Comparison of ENCODE assay signal across 8 mouse cellular contexts in the genomic region with DNA sequence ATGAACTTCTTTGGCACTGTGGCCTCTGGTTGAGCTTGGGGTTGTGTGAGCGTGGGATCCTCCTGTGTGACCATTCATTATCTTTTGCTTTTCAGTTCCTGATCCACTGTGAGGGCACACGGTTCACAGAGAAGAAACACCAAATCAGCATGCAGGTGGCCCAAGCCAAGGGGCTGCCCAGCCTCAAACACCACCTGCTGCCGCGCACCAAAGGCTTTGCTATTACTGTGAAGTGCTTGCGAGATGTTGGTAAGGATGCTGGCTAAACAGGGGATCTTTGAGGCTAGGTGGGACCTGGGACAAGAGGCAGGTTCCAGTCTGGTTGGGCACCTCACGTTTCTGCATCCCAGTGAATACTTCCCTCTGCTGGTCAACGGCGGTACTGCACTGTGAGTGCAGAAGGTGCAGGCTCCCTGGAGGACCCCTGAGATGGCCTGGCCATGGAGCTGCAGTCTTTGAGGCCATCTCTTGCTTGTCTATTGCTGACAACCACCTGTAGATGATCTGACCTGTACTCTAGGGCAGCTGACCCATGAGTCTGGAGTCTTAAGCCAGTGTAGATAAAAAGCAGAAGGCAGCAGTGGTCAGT.
A peak's percentile ranks its signal among the peaks of the same experiment; 100 is the strongest.
DNase-seq lines count a peak whose midpoint lies in the region; ATAC-seq and TF ChIP-seq lines count a peak whose summit lies in the region.

No protein-coding gene starts in this region.

- H3K4me1 ChIP-seq in CH12.LX (ENCODE audit: control insufficient read depth in 1 of 2, insufficient read depth in 2 of 2): peaks cover 40 to 62% of the 10 kb centered on the region in 2 experiments
- peaks cover 32% of the 10 kb centered on the region for H3K4me1 ChIP-seq in embryonic facial prominence, embryonic 15.5 days
- peaks cover 13% of the 10 kb centered on the region for H3K4me1 ChIP-seq in heart, embryonic 15.5 days (replicated peaks)
- peaks cover 34% of the 10 kb centered on the region for H3K4me1 ChIP-seq in liver, postnatal 0 days (ENCODE audit: insufficient read depth)
- peaks cover 13% of the 10 kb centered on the region for H3K4me1 ChIP-seq in thymus, adult 2 months (replicated peaks; ENCODE audit: control insufficient read depth, insufficient read depth, low read length)

- TF ChIP-seq POLR2A in CH12.LX (IDR thresholded peaks at IDR 0.05; ENCODE audit: low read depth, low read length): no peak; the same call in 1 of the 2 replicates
- no peak for TF ChIP-seq POLR2A in thymus, adult 2 months (IDR thresholded peaks at IDR 0.05; ENCODE audit: control insufficient read depth, extremely low read depth, insufficient read depth, low read length, poor library complexity)

- in situ Hi-C loops in CH12.LX (cut with MboI; ENCODE audit: low pct_ligation_motif_present, low pct_unique_long_range_greater_than_20kb, low sequenced_read_pairs): loop anchor here (5.0 kb wide), 2 partner anchors 113 to 173 kb away; no protein-coding TSS in a partner anchor

- H3K9me3 ChIP-seq in CH12.LX (replicated peaks; ENCODE audit: low read length): no peaks in the 10 kb centered on the region
- H3K9me3 ChIP-seq in embryonic facial prominence, embryonic 15.5 days (replicated peaks): no peaks in the 10 kb centered on the region
- no peaks in the 10 kb centered on the region for H3K9me3 ChIP-seq in heart, embryonic 15.5 days (replicated peaks)
- no peaks in the 10 kb centered on the region for H3K9me3 ChIP-seq in liver, postnatal 0 days (ENCODE audit: low read length)

- peaks cover 61 to 84% of the 10 kb centered on the region in 2 experiments for H3K36me3 ChIP-seq in CH12.LX (replicated peaks in 1 of 2; ENCODE audit: control insufficient read depth in 1 of 2, insufficient read depth in 1 of 2, low read length in 1 of 2)
- peaks cover 26% of the 10 kb centered on the region for H3K36me3 ChIP-seq in embryonic facial prominence, embryonic 15.5 days
- no peaks in the 10 kb centered on the region for H3K36me3 ChIP-seq in heart, embryonic 15.5 days
- peaks cover 14% of the 10 kb centered on the region for H3K36me3 ChIP-seq in liver, postnatal 0 days (replicated peaks; ENCODE audit: insufficient read depth, low read length)
- no peaks in the 10 kb centered on the region for H3K36me3 ChIP-seq in thymus, adult 2 months (ENCODE audit: control insufficient read depth, insufficient read depth, low read length)

- H3K4me3 ChIP-seq in CH12.LX (replicated peaks in 1 of 3; ENCODE audit: low read depth in 2 of 3, low read length in 2 of 3, poor library complexity in 1 of 3): peak overlapping the region in 1 of 3 experiments; percentile 7
- H3K4me3 ChIP-seq in embryonic facial prominence, embryonic 15.5 days (replicated peaks): no peak overlapping the region
- no peak overlapping the region for H3K4me3 ChIP-seq in heart, embryonic 15.5 days
- no peak overlapping the region for H3K4me3 ChIP-seq in liver, postnatal 0 days (ENCODE audit: low read depth, low read length)
- no peak overlapping the region for H3K4me3 ChIP-seq in thymus, adult 2 months (ENCODE audit: control insufficient read depth, insufficient read depth, low read length)

- WGBS in embryonic facial prominence, embryonic 15.5 days: 37% methylated on average over 8 of the region's 8 CpGs
- 29% methylated on average over 8 of the region's 8 CpGs for WGBS in heart, embryonic 15.5 days
- 29% methylated on average over 8 of the region's 8 CpGs for WGBS in liver, postnatal 0 days (ENCODE audit: insufficient replicate concordance)
- WGBS in thymus, adult 2 months: 38% methylated on average over 8 of the region's 8 CpGs

- TF ChIP-seq CTCF in CH12.LX (conservative IDR thresholded peaks at IDR 0.05 in 1 of 2, IDR thresholded peaks at IDR 0.05 in 1 of 2; ENCODE audit: low read depth in 2 of 2, low read length in 2 of 2): peak; percentile 92 to 97
- peak; percentile 100 for TF ChIP-seq CTCF in liver, postnatal 0 days (IDR thresholded peaks at IDR 0.05; ENCODE audit: low read depth)
- peak; percentile 97 for TF ChIP-seq CTCF in thymus, adult 2 months (IDR thresholded peaks at IDR 0.05; ENCODE audit: borderline replicate concordance, control insufficient read depth, extremely low read depth, insufficient read depth, low read length, poor library complexity)

- peak; percentile 62 for TF ChIP-seq EP300 in CH12.LX (IDR thresholded peaks at IDR 0.05; ENCODE audit: low read length)
- no peak for TF ChIP-seq EP300 in liver, postnatal 0 days (IDR thresholded peaks at IDR 0.05; ENCODE audit: low read depth)

- dilution Hi-C loops in CH12.LX (cut with MboI; ENCODE audit: extremely low pct_ligation_motif_present, extremely low pct_unique_long_range_greater_than_20kb, low sequenced_read_pairs): no loop called here

- H3K27me3 ChIP-seq in CH12.LX (replicated peaks): no peaks in the 10 kb centered on the region
- H3K27me3 ChIP-seq in embryonic facial prominence, embryonic 15.5 days: no peaks in the 10 kb centered on the region
- no peaks in the 10 kb centered on the region for H3K27me3 ChIP-seq in heart, embryonic 15.5 days
- H3K27me3 ChIP-seq in liver, postnatal 0 days (ENCODE audit: insufficient read depth, low read length): no peaks in the 10 kb centered on the region
- no peaks in the 10 kb centered on the region for H3K27me3 ChIP-seq in thymus, adult 2 months (ENCODE audit: control insufficient read depth, insufficient read depth, low read length)

- ATAC-seq in embryonic facial prominence, embryonic 15.5 days (ENCODE audit: insufficient number of reproducible peaks, low FRiP score, low TSS enrichment, low read depth): peak; percentile 30; the same call in 1 of the 2 replicates
- 0 out of 2 replicates have a peak, but pooled peaks have one; percentile 53 for ATAC-seq in heart, embryonic 15.5 days (replicated peaks; ENCODE audit: insufficient number of reproducible peaks, insufficient read depth, low FRiP score, low read depth)
- peak; percentile 40; the same call in 1 of the 2 replicates for ATAC-seq in liver, postnatal 0 days

- H3K27ac ChIP-seq in CH12.LX (ENCODE audit: insufficient read depth, low read depth): peak overlapping the region; percentile 70
- H3K27ac ChIP-seq in embryonic facial prominence, embryonic 15.5 days (replicated peaks): no peak overlapping the region
- no peak overlapping the region for H3K27ac ChIP-seq in heart, embryonic 15.5 days
- peak overlapping the region; percentile 99; the same call in 1 of the 2 replicates for H3K27ac ChIP-seq in liver, postnatal 0 days (ENCODE audit: low read depth)
- no peak overlapping the region for H3K27ac ChIP-seq in thymus, adult 2 months (ENCODE audit: control insufficient read depth, insufficient read depth, low read length)

- peak; percentile 96 for TF ChIP-seq RAD21 in CH12.LX (IDR thresholded peaks at IDR 0.05; ENCODE audit: low read depth, low read length)

- DNase-seq in CH12.LX (ENCODE audit: extremely low read depth): peak; percentile 86
- DNase-seq in adrenal gland, postnatal 4 days (ENCODE audit: low spot score in 2 of 2): peak; percentile 70 to 80
- peak; percentile 94 to 96 for DNase-seq in kidney, postnatal 4 days
- DNase-seq in liver, postnatal 0 days: peak; percentile 92
- DNase-seq in ovary, adult 18-20 months (ENCODE audit: low spot score): peak; percentile 36
- peak; percentile 91 for DNase-seq in thymus, adult 2 months

- H3K79me2 ChIP-seq in CH12.LX (replicated peaks; ENCODE audit: control insufficient read depth, extremely low read depth, insufficient read depth, poor library complexity, severe bottlenecking): peaks cover 2% of the 10 kb centered on the region

- no peak overlapping the region for H3K4me2 ChIP-seq in CH12.LX (ENCODE audit: insufficient read depth, low read depth, poor library complexity, severe bottlenecking)
- no peak overlapping the region for H3K4me2 ChIP-seq in embryonic facial prominence, embryonic 15.5 days (replicated peaks)
- H3K4me2 ChIP-seq in heart, embryonic 15.5 days: no peak overlapping the region
- no peak overlapping the region for H3K4me2 ChIP-seq in liver, postnatal 0 days (ENCODE audit: low read depth, low read length)

- no peak overlapping the region for H3K9ac ChIP-seq in CH12.LX (ENCODE audit: insufficient read depth, low read depth)
- no peak overlapping the region for H3K9ac ChIP-seq in embryonic facial prominence, embryonic 15.5 days
- H3K9ac ChIP-seq in heart, embryonic 15.5 days: no peak overlapping the region
- no peak overlapping the region for H3K9ac ChIP-seq in liver, postnatal 0 days (replicated peaks)

TF ChIP-seq in CH12.LX, 34 proteins besides CTCF, POLR2A, EP300 and RAD21 (continues in another document):
- TF ChIP-seq SMC3 (IDR thresholded peaks at IDR 0.05; ENCODE audit: low read depth, low read length) (peak; percentile 97), SIN3A (IDR thresholded peaks at IDR 0.05; ENCODE audit: low read length) (peak; percentile 22; the same call in 1 of the 2 replicates), GABPA (IDR thresholded peaks at IDR 0.05; ENCODE audit: insufficient replicate concordance, low read depth, low read length) (no peak), PAX5 (IDR thresholded peaks at IDR 0.05; ENCODE audit: low read length) (no peak), POLR2AphosphoS2 (IDR thresholded peaks at IDR 0.05; ENCODE audit: low read depth, low read length) (no peak), ZMIZ1 (IDR thresholded peaks at IDR 0.05; ENCODE audit: low read depth, low read length) (no peak), HCFC1 (IDR thresholded peaks at IDR 0.05; ENCODE audit: low read depth, low read length) (no peak), IRF4 (IDR thresholded peaks at IDR 0.05; ENCODE audit: low read depth, low read length) (peak; percentile 76), NRF1 (IDR thresholded peaks at IDR 0.05; ENCODE audit: low read depth, low read length) (no peak), ZNF384 (IDR thresholded peaks at IDR 0.05; ENCODE audit: low read depth, low read length) (no peak), NELFE (IDR thresholded peaks at IDR 0.05; ENCODE audit: low read depth, low read length) (peak; percentile 40; the same call in 1 of the 2 replicates), CHD1 (IDR thresholded peaks at IDR 0.05; ENCODE audit: low read depth, low read length) (no peak), TBP (conservative IDR thresholded peaks at IDR 0.05; ENCODE audit: low read depth, low read length) (no peak), RCOR1 (conservative IDR thresholded peaks at IDR 0.05; ENCODE audit: low read depth, low read length) (0 out of 2 replicates have a peak, but pooled peaks have one; percentile 14), CHD2 (IDR thresholded peaks at IDR 0.05; ENCODE audit: low read length) (no peak), MAZ (IDR thresholded peaks at IDR 0.05; ENCODE audit: low read depth, low read length) (no peak), MXI1 (IDR thresholded peaks at IDR 0.05; ENCODE audit: low read depth, low read length) (no peak), UBTF (IDR thresholded peaks at IDR 0.05; ENCODE audit: low read depth, low read length) (no peak), TCF12 (IDR thresholded peaks at IDR 0.05; ENCODE audit: low read depth, low read length) (peak; percentile 88), MAX (IDR thresholded peaks at IDR 0.05; ENCODE audit: low read length) (peak; percentile 19; the same call in 1 of the 2 replicates), MEF2A (IDR thresholded peaks at IDR 0.05; ENCODE audit: borderline replicate concordance, low read depth, low read length) (no peak), MYC (IDR thresholded peaks at IDR 0.05; ENCODE audit: low read depth, low read length) (no peak)

Comparison
In these comparisons a context has a peak if more than half of its experiments do, and no peak if none do; other contexts are left out.
1. DNase-seq: peak in every context shown above with its lines; median percentile 95 in kidney, postnatal 4 days; 92 in liver, postnatal 0 days; 91 in thymus, adult 2 months; 86 in CH12.LX; 75 in adrenal gland, postnatal 4 days; 36 in ovary, adult 18-20 months.
2. H3K27ac ChIP-seq: peak in CH12.LX (single experiment) and liver, postnatal 0 days (single experiment); none in embryonic facial prominence, embryonic 15.5 days (single experiment), heart, embryonic 15.5 days (single experiment) and thymus, adult 2 months (single experiment).
3. Peak in every context shown above with its lines, with median percentiles within 50 percentile points of each other: CTCF ChIP-seq and ATAC-seq.